Mouse (Mus musculus) liver, adult 2 months (tissue): Measurements from ENCODE around the gene 1700056E22Rik. TPM values are rescaled to one million over a fixed set of nuclear protein-coding genes. Genes with fewer than 3 reads are reported as not detected.

Experiments
- DNase-seq: peaks from one replicate; pipeline ENCODE4 v3.0.0-alpha.2; 2011; ENCODE audit warnings: low read depth, low spot score; ENCODE audit errors: extremely low read depth
- H3K27ac ChIP-seq: fragments of 200-500 bp; replicated peaks from 2 replicates; pipeline ENCODE4 v1.5.1; 2012; ENCODE audit warnings: low read depth, mild to moderate bottlenecking, control low read depth, inconsistent platforms, low read length; ENCODE audit not compliant: insufficient read depth
- H3K27me3 ChIP-seq: fragments of 200-500 bp; 2 replicates; pipeline ENCODE4 v1.6.1; 2012; ENCODE audit warnings: mild to moderate bottlenecking, moderate library complexity, low read length, inconsistent platforms; ENCODE audit not compliant: control insufficient read depth, insufficient read depth
- H3K36me3 ChIP-seq: fragments of 200-500 bp; 2 replicates; pipeline ENCODE4 v1.6.1; 2012; ENCODE audit warnings: low read length, inconsistent platforms; ENCODE audit not compliant: control insufficient read depth, insufficient read depth
- H3K4me1 ChIP-seq: fragments of 200-500 bp; 2 replicates; pipeline ENCODE4 v1.6.1; 2011; ENCODE audit warnings: low read length; ENCODE audit not compliant: control insufficient read depth, insufficient read depth
- H3K4me3 ChIP-seq: fragments of 200-500 bp; 2 replicates; pipeline ENCODE4 v1.5.1; 2011; ENCODE audit warnings: low read depth, mild to moderate bottlenecking, control low read depth, low read length, moderate library complexity; ENCODE audit not compliant: insufficient read depth
- H3K79me2 ChIP-seq: fragments of 200-500 bp; 2 replicates; pipeline ENCODE4 v1.6.1; 2012; ENCODE audit warnings: inconsistent platforms, mild to moderate bottlenecking, low read length, moderate library complexity; ENCODE audit not compliant: control insufficient read depth, insufficient read depth
- H3K9ac ChIP-seq: fragments of 200-500 bp; 2 replicates; pipeline ENCODE4 v1.6.1; 2012; ENCODE audit warnings: low read depth, mild to moderate bottlenecking, control low read depth, inconsistent platforms, low read length
- CTCF ChIP-seq: fragments of 200-500 bp; IDR thresholded peaks from 2 replicates; pipeline ENCODE4 v1.5.1; 2011; ENCODE audit warnings: low read depth, low read length, control low read depth
- POLR2A ChIP-seq: fragments of 200-500 bp; IDR thresholded peaks from 2 replicates; pipeline ENCODE4 v1.6.1; 2011; ENCODE audit warnings: low read length, control low read depth; ENCODE audit not compliant: insufficient read depth; ENCODE audit errors: extremely low read depth
- WGBS: fragments of 180-500 bp; shearing (Covaris S2); methylation state at CpG from one replicate; pipeline ENCODE4 v1.1.7; 2018; 5-methylcytosine and 5-hydroxymethylcytosine counted together
- polyA plus RNA-seq: library from polyadenylated mRNA; depleted of rRNA; stranded (reverse); fragments of >200 nt; gene quantifications from 2 replicates; pipeline ENCODE4 v1.2.3, GENCODE M21; 2012
- total RNA-seq: library from RNA; depleted of rRNA; stranded (reverse); fragments of >200 nt; gene quantifications from 2 replicates; pipeline ENCODE4 v1.2.3, GENCODE M21; 2014

Gene 1700056E22Rik
- total and polyA plus RNA-seq, 2 experiments = 0.28 to 0.99 TPM

DNA sequence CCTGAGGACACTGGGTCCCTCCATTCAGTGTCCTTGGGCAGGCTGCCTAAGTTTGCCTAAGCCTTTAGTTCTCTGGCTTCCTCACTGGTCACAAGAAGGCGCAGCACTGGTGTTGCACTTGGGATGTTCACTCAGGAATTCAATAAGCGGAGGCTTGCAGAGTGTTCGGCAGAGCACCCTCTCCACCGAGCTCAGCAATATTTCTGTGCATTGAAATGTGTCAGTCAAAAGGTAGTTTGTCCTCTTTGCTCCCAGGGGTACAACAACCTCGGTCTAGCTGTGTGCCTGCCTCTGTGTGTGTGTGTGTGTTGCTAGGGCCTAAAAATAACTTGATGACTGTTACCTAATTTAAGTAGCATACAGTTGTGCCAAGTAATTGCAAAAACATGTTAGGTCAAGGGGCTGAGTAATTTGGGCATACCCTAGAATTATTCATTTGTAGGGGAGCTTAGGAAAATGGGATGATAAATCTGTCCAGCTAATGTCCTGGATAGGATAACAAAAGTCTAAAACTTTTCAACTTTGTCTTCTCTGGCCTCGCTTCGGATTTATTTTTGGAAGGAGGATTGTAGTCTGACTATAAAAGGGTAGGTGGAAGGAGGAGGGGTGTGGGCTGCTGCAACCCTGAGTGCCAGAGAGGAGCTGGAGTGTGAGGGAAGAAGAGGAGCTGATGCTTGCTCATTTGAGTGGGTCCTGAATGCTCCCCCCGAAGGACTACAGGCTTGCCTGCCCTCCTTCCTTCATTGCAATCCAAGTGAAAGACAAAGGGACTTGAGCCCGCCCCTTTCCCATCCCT, 7.9 kb upstream of the 1700056E22Rik start:
- Histone ChIP-seq H3K79me2 (peaks cover 36% of the 10 kb centered on the region), H3K4me1 (peaks cover 3% of the 10 kb centered on the region), H3K36me3 (no peaks in the 10 kb centered on the region; the same call in 1 of the 2 replicates), H3K27me3 (no peaks in the 10 kb centered on the region), H3K4me3 (no peak overlapping the region), H3K9ac (no peak overlapping the region), H3K27ac (no peak overlapping the region)
- TF ChIP-seq POLR2A (no peak), CTCF (no peak)
- DNase-seq = peak; percentile 57
- WGBS = 57% methylated on average over 9 of the region's 9 CpGs

GRCm38 (mm10) chr1:184040906-184041305, 6.8 kb upstream of the 1700056E22Rik start:
- no peak for DNase-seq
- Histone ChIP-seq H3K79me2 (peaks cover 43% of the 10 kb centered on the region), H3K27me3 (no peaks in the 10 kb centered on the region), H3K27ac (no peak overlapping the region), H3K4me3 (no peak overlapping the region), H3K9ac (0 out of 2 replicates have a peak overlapping the region, but pooled peaks have one; percentile 26), H3K4me1 (peaks cover 3% of the 10 kb centered on the region), H3K36me3 (no peaks in the 10 kb centered on the region; the same call in 1 of the 2 replicates)
- TF ChIP-seq POLR2A = no peak
- TF ChIP-seq CTCF = no peak
- 89% methylated on average over 1 of the region's 1 CpGs for WGBS

GRCm38 (mm10) chr1:184040181-184040580, 6.1 kb upstream of the 1700056E22Rik start:
- no peaks in the 10 kb centered on the region; the same call in 1 of the 2 replicates for H3K36me3 ChIP-seq
- DNase-seq = no peak
- peaks cover 46% of the 10 kb centered on the region for H3K79me2 ChIP-seq
- H3K4me1 ChIP-seq = peaks cover 3% of the 10 kb centered on the region
- no peak overlapping the region for H3K27ac ChIP-seq
- no peak overlapping the region for H3K4me3 ChIP-seq
- H3K9ac ChIP-seq = 0 out of 2 replicates have a peak overlapping the region, but pooled peaks have one; percentile 27
- WGBS = 95% methylated on average over 11 of the region's 11 CpGs
- TF ChIP-seq CTCF (no peak), POLR2A (no peak)
- no peaks in the 10 kb centered on the region for H3K27me3 ChIP-seq

DNA sequence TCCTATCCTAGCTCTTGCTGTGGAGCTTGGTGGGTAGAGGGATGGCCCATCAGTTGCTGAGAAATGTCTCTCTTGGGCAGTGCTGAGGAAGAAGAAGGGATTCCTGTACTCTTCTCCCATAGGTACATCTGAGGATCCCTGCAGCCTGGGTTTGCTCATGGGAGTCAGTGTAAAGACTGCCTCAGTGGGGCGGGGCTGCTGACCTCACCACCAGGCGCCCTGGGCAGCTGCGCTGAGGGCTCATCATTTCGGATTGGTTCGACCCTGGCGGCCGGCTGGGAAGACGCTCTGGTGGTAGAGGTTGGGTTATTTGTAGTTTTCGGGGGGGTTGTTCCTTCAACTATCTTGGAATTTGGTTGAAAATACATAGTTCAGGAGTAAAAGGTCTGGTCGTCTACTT, 5.2 kb upstream of the 1700056E22Rik start:
- no peaks in the 10 kb centered on the region for H3K36me3 ChIP-seq
- no peaks in the 10 kb centered on the region for H3K27me3 ChIP-seq
- no peak overlapping the region for H3K9ac ChIP-seq
- peaks cover 7% of the 10 kb centered on the region for H3K4me1 ChIP-seq
- peaks cover 49% of the 10 kb centered on the region for H3K79me2 ChIP-seq
- TF ChIP-seq POLR2A (no peak), CTCF (no peak)
- DNase-seq = no peak
- no peak overlapping the region for H3K4me3 ChIP-seq
- 94% methylated on average over 10 of the region's 10 CpGs for WGBS
- H3K27ac ChIP-seq = no peak overlapping the region

DNA sequence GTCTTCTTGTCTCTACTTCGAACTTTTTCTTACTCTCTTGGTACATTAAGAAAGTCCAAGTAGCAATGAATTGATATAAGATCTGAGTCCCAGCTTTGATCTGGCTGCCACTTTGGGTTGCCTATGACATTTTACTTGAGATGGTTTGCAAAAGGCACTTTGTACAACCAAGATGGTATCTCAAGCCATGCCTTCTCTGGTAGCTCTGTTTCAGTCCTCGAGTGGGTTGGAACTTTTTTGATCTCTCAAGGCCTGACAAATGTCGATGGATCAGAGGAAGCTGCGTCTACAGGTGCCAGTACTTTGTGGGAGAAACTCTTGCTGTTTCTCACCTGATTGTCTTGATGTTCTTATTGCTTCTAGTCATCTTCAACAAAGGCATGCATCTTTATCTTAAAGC, 3.7 kb upstream of the 1700056E22Rik start:
- no peak for DNase-seq
- Histone ChIP-seq H3K4me3 (no peak overlapping the region), H3K79me2 (peaks cover 43% of the 10 kb centered on the region), H3K27ac (no peak overlapping the region), H3K27me3 (no peaks in the 10 kb centered on the region), H3K4me1 (peaks cover 7% of the 10 kb centered on the region), H3K36me3 (no peaks in the 10 kb centered on the region), H3K9ac (no peak overlapping the region)
- WGBS = 88% methylated on average over 4 of the region's 4 CpGs
- TF ChIP-seq POLR2A (no peak), CTCF (no peak)
